Mouse (Mus musculus) stomach, postnatal 0 days (tissue): ENCODE measurements at regions not wholly inside any gene's neighbourhood (a gene's known extent, or its start where the extent isn't known, plus 50 kb on each side); places are given as distances from the start of the nearest gene placed in this dataset.

ENCODE experiments used
- CTCF ChIP-seq: IDR thresholded peaks from 2 replicates; pipeline ENCODE4 v1.5.1; 2016; ENCODE audit warnings: antibody characterized with exemption, low read depth, mild to moderate bottlenecking, moderate library complexity
- EP300 ChIP-seq: optimal IDR thresholded peaks from 2 replicates; pipeline ENCODE3; 2016; ENCODE audit warnings: antibody characterized with exemption

DNA sequence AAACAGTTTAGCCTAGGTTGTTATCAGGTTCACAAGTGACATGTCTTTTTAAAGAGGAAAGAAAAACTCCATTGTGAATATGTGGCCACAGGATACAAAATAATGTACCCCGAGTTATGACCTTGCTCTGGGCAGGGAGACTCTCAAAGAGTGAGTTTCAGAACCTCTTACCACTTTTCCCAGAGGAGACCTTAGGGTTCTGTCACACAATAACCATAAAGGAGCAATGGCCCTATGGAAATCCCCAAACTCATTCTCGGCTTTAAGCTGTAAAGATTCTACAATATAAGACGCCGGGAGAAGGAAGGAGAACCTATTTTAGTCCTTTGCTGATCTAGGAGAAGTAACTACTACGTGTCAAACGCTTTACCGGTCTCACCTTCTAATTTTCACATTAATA lies 85.1 kb upstream of the Pcdh8 start:
- TF ChIP-seq CTCF = no peak
- no peak for TF ChIP-seq EP300
